Mouse (Mus musculus) liver (tissue): ENCODE results near the gene Gls.

Experiments used
- DNase-seq: peaks from one replicate; pipeline ENCODE4 v3.0.0-alpha.2; 2020; ENCODE audit warnings: mixed read lengths

Gene Gls

DNA sequence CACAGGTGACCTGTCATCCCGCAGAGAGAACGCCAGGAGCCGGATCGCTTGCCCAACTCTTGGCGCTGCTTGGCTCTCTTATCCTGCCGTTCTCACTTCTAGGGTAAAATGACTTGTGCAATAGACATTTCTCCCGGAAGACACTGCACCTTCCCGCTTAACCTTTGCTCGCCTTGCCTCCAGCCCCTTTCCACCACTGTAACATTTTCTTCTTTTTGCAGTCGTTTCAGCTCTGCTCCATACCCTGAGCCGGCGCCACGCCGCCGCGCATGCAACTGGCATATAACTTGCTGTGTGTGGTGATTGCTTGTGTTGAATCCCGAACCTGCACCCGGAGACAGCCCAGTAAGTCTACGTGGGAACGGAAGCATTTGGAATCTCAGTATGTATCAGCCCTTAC is 113.3 kb downstream of the Gls start:
- DNase-seq: peak; percentile 18

DNA sequence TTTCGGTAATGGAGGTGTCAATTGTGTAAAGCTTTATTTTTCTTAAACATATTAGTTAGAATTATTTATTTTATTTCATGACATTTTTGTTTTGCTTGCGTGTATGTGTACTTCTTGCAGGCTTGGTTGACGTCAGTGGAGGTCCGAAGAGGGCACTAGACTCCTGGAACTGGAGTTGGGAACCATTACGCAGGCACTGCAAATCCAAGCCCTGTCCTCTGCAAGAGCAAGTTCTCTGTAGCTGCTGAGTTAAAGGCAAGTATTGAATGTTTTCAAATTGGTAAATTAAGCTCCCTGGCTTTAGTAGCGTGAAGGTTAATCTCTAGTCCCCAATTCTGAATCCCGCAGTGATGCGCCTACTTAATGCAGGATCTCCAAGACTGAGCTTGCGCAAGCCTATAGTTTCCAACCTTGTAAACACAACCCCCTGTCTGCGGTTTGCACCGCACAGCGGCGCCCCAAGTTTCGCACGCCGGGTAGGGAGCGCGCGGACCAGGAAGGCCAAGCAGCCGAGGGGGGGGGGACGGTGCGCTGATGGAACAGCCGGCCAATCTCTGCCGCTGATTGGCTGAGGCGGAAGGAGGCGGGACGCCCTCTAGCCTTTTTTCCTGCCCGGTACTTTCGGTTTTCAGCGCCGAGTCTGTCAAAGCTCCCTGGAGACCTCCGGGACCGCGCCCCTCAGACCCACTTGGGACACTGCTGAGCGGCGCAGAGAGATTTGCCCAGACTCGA is 114.0 kb downstream of the Gls start, which contains the start of gene Stat1:
Stat1 (plus strand) TSS at position 581 of the 732 bp plus-strand sequence.
- peak; percentile 96 for DNase-seq

DNA sequence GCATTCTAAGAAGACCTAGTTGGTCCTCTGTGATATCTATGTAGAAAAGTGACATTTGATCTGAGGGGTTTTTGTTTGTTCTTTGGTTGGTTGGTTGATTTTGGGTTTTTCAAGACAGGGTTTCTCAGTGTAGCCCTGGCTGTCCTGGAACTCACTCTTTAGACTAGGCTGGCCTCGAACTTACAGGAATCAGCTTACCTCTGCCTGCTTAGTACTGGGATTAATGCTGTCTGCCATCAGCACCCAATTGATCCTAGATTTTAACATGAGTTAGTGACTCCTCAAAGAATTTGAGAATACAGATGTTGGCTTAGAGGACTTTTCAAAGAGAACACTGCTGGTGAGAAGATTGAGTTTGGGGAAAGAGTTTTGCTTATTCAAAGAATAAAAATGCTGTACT is 115.3 kb downstream of the Gls start:
- no peak for DNase-seq

DNA sequence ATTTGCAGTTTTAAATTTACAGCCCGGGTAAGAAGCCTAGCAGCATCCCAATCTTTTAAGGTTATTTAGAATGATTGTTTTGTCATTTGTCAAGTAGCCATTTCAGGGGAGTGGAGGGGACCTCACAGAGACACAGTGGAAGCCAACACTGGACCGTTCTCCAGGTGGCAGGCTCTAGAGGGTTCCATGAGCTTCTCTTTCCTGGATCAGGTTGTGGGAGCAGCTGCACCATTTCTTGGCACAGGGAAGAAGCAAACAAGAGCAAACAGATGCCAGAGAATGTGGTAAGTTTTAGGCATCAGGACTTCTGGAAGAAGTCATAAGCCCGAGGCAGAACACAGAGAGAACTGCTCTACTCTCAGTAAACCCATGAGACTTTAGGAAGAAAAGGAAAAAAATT is 116.6 kb downstream of the Gls start:
- DNase-seq: no peak

DNA sequence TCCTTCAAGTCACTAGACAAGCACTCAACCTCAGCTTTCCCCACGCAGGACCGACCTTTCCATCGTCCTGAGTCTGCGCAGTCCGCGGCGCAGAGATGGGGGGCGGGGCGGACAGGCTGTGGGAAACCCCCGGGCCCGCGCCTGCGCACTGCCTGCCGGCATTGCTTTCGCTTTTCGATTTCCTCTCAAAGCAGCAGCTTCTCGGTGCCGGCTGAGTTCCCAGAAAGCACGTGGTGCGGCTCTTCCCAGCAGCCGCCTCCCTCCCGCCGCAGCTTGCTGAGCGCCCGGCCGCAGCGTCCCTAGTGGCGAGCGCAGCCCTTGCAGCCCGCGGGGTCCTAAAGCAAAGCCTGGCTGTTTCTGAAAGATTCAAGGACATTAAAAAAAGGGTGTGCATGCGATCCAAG is 119.4 kb downstream of the Gls start:
- DNase-seq: peak; percentile 98
